Mouse (Mus musculus): ENCODE data around the gene Olfr1342. TPM values are rescaled to one million over a fixed set of nuclear protein-coding genes. Genes with fewer than 3 reads are reported as not detected.

Gene Olfr1342
- polyA plus RNA-seq, 1 experiment from 2014 or later: not detected

- no peak for ATAC-seq (ENCODE audit: low FRiP score)
- Histone ChIP-seq H3K36me3 (no peaks in the 10 kb centered on the region), H3K9me3 (replicated peaks) (no peaks in the 10 kb centered on the region), H3K4me2 (replicated peaks) (no peak within 1 kb of the TSS), H3K27ac (no peak within 1 kb of the TSS), H3K4me1 (no peaks in the 10 kb centered on the region), H3K9ac (no peak within 1 kb of the TSS), H3K27me3 (no peaks in the 10 kb centered on the region), H3K4me3 (no peak within 1 kb of the TSS)
These were observed 33.9 kb downstream of the Olfr1342 start, which contains the start of gene Olfr62 for GRCm38 (mm10) chr4:118658652-118659051. Olfr62 (plus strand) TSS chr4:118658952.

DNA sequence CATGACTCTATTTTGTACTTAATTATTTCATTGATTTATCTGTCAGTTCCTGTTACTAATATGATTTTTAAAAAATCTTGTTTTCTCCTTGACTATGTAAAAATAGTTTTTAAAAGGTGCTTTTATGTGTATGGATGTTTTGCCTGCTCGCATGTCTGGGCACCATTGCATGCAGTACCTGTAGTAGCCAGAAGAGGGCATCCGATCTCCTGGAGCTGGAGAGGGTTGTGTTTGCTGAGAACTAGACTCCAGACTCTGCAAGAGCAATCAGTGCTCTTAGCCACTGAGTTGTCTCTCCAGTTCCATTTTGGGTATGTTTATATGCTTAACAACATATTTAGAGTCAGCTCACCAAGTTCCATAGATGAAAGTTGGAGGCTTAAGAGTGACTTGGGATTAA is 47.3 kb downstream of the Olfr1342 start:
- no peaks in the 10 kb centered on the region for H3K9me3 ChIP-seq (replicated peaks)
- no peaks in the 10 kb centered on the region for H3K27me3 ChIP-seq
- H3K4me3 ChIP-seq: no peak overlapping the region
- H3K9ac ChIP-seq: no peak overlapping the region
- ATAC-seq (ENCODE audit: low FRiP score): no peak
- H3K4me2 ChIP-seq (replicated peaks): no peak overlapping the region
- no peaks in the 10 kb centered on the region for H3K36me3 ChIP-seq
- H3K4me1 ChIP-seq: no peaks in the 10 kb centered on the region
- no peak overlapping the region for H3K27ac ChIP-seq
- WGBS: 15% methylated on average over 2 of the region's 2 CpGs

GRCm38 (mm10) chr4:118642346-118643190 is 50.0 kb downstream of the Olfr1342 start:
- H3K36me3 ChIP-seq: no peaks in the 10 kb centered on the region
- no peaks in the 10 kb centered on the region for H3K4me1 ChIP-seq
- no peaks in the 10 kb centered on the region for H3K27me3 ChIP-seq
- H3K27ac ChIP-seq: no peak overlapping the region
- no peak overlapping the region for H3K4me2 ChIP-seq (replicated peaks)
- no peak for ATAC-seq (ENCODE audit: low FRiP score)
- no peak overlapping the region for H3K4me3 ChIP-seq
- H3K9me3 ChIP-seq (replicated peaks): no peaks in the 10 kb centered on the region
- 47% methylated on average over 20 of the region's 20 CpGs for WGBS
- H3K9ac ChIP-seq: no peak overlapping the region

Other genes starting within 250 kb of the Olfr1342 start
- gene Mpl, start 235.2 kb downstream of the Olfr1342 start, polyA plus RNA-seq (2016; fragmentation: Nextera tagmentation; extraction: Ambion mirVana): 0.53 and 0.56 TPM in 2 replicates
- 19.0 and 21.1 TPM in 2 replicates for gene Tie1, start 202.7 kb downstream of the Olfr1342 start, polyA plus RNA-seq (2016; fragmentation: Nextera tagmentation; extraction: Ambion mirVana)
- 0.50 and 1.2 TPM in 2 replicates for gene 2610528J11Rik, start 165.8 kb downstream of the Olfr1342 start, polyA plus RNA-seq (2016; fragmentation: Nextera tagmentation; extraction: Ambion mirVana)
- gene Tmem125, start 148.7 kb downstream of the Olfr1342 start, polyA plus RNA-seq (2016; fragmentation: Nextera tagmentation; extraction: Ambion mirVana): 0.72 and 0.81 TPM in 2 replicates
- gene Cfap57, start 72.0 kb downstream of the Olfr1342 start, polyA plus RNA-seq (2016; fragmentation: Nextera tagmentation; extraction: Ambion mirVana): 1.7 TPM in 2 replicates
- 151 and 160 TPM in 2 replicates for gene Ebna1bp2, start 72.0 kb downstream of the Olfr1342 start, polyA plus RNA-seq (2016; fragmentation: Nextera tagmentation; extraction: Ambion mirVana)
- not detected in 2 replicates for gene Olfr62, start 33.8 kb downstream of the Olfr1342 start, polyA plus RNA-seq (2016; fragmentation: Nextera tagmentation; extraction: Ambion mirVana)
- gene Olfr1341, start 10.8 kb upstream of the Olfr1342 start, polyA plus RNA-seq (2016; fragmentation: Nextera tagmentation; extraction: Ambion mirVana): not detected in 2 replicates
- not detected in 2 replicates for gene Olfr1340, start 27.4 kb upstream of the Olfr1342 start, polyA plus RNA-seq (2016; fragmentation: Nextera tagmentation; extraction: Ambion mirVana)
- not detected in 2 replicates for gene Olfr1339, start 39.4 kb upstream of the Olfr1342 start, polyA plus RNA-seq (2016; fragmentation: Nextera tagmentation; extraction: Ambion mirVana)
- gene Olfr1338, start 66.0 kb upstream of the Olfr1342 start, polyA plus RNA-seq (2016; fragmentation: Nextera tagmentation; extraction: Ambion mirVana): not detected in 2 replicates
- gene Olfr1337, start 89.8 kb upstream of the Olfr1342 start, polyA plus RNA-seq (2016; fragmentation: Nextera tagmentation; extraction: Ambion mirVana): not detected in 2 replicates
- gene Olfr1335, start 117.2 kb upstream of the Olfr1342 start, polyA plus RNA-seq (2016; fragmentation: Nextera tagmentation; extraction: Ambion mirVana): not detected in 2 replicates
- not detected in 2 replicates for gene Olfr1333, start 143.5 kb upstream of the Olfr1342 start, polyA plus RNA-seq (2016; fragmentation: Nextera tagmentation; extraction: Ambion mirVana)
- gene Olfr1331, start 171.9 kb upstream of the Olfr1342 start, polyA plus RNA-seq (2016; fragmentation: Nextera tagmentation; extraction: Ambion mirVana): not detected in 2 replicates
- not detected in 2 replicates for gene Olfr1330, start 195.8 kb upstream of the Olfr1342 start, polyA plus RNA-seq (2016; fragmentation: Nextera tagmentation; extraction: Ambion mirVana)
- gene Olfr1329, start 224.7 kb upstream of the Olfr1342 start, polyA plus RNA-seq (2016; fragmentation: Nextera tagmentation; extraction: Ambion mirVana): not detected in 2 replicates
- not detected in 2 replicates for gene Olfr1328, start 245.9 kb upstream of the Olfr1342 start, polyA plus RNA-seq (2016; fragmentation: Nextera tagmentation; extraction: Ambion mirVana)